Mouse (Mus musculus): ENCODE measurements around the gene Gm5862. TPM values are rescaled to one million over a fixed set of nuclear protein-coding genes. Genes with fewer than 3 reads are reported as not detected.

Gene Gm5862
- polyA plus RNA-seq, 1 experiment from 2014 or later: not detected

Other genes with a start within 250 kb of the Gm5862 start
- not detected in 2 replicates for gene Gm21663, start 80.5 kb downstream of the Gm5862 start, polyA plus RNA-seq (2015; fragmentation: Nextera tagmentation; extraction: Ambion mirVana)
- gene Gm21671, start 68.5 kb downstream of the Gm5862 start, polyA plus RNA-seq (2015; fragmentation: Nextera tagmentation; extraction: Ambion mirVana): not detected in 2 replicates
- gene Gm21680, start 50.3 kb downstream of the Gm5862 start, polyA plus RNA-seq (2015; fragmentation: Nextera tagmentation; extraction: Ambion mirVana): not detected in 2 replicates
- not detected in 2 replicates for gene Gm21698, start 34.3 kb downstream of the Gm5862 start, polyA plus RNA-seq (2015; fragmentation: Nextera tagmentation; extraction: Ambion mirVana)
- gene Gm1979, start 18.1 kb downstream of the Gm5862 start, polyA plus RNA-seq (2015; fragmentation: Nextera tagmentation; extraction: Ambion mirVana): not detected in 2 replicates
- not detected in 2 replicates for gene Speer4a, start 16.6 kb upstream of the Gm5862 start, polyA plus RNA-seq (2015; fragmentation: Nextera tagmentation; extraction: Ambion mirVana)
- gene Gm7347, start 35.7 kb upstream of the Gm5862 start, polyA plus RNA-seq (2015; fragmentation: Nextera tagmentation; extraction: Ambion mirVana): not detected in 2 replicates
- gene Gm10471, start 66.4 kb upstream of the Gm5862 start, polyA plus RNA-seq (2015; fragmentation: Nextera tagmentation; extraction: Ambion mirVana): not detected in 2 replicates
- gene 5031410I06Rik, start 82.4 kb upstream of the Gm5862 start, polyA plus RNA-seq (2015; fragmentation: Nextera tagmentation; extraction: Ambion mirVana): not detected in 2 replicates
- not detected in 2 replicates for gene Gm10220, start 98.5 kb upstream of the Gm5862 start, polyA plus RNA-seq (2015; fragmentation: Nextera tagmentation; extraction: Ambion mirVana)
- gene Gm7361, start 234.8 kb upstream of the Gm5862 start, polyA plus RNA-seq (2015; fragmentation: Nextera tagmentation; extraction: Ambion mirVana): not detected in 2 replicates

Data from liver, postnatal 0 days (tissue).